Mouse (Mus musculus): ENCODE results near the gene Gm21870. TPM values are rescaled to one million over a fixed set of nuclear protein-coding genes. Genes with fewer than 3 reads are reported as not detected.
"Not testable (repeated sequence)": the region's sequence is repeated elsewhere in the genome, so short reads cannot be mapped to it uniquely, and the experiment has no call there.

Gm21870 gene
- total RNA-seq (2014; rRNA removed) (not detected in 2 replicates), polyA plus RNA-seq (2012; rRNA removed) (not detected in 2 replicates)

DNA sequence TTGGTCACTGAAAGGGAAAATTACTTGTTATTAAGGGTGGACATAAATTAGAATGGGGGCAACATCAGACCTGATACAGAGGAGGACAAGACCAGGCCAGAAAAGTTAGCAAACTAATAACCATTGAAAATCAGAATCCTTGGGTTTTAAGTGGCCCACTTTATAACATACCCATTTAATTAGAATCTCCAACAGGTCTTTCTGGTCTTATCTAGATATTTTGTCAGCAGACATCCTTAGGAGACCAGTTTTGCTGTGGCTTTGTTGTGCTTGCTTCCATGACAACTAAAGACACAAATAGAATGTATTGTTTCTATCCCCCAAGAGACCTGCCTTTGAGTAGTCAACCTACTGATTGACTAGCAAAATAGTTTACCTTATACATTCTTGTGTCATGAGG is at the start of gene Gm21870:
Gm21870 (minus strand) TSS at position 101 of the 400 bp plus-strand sequence.
- not testable (repeated sequence) for H3K4me1 ChIP-seq (ENCODE audit: control insufficient read depth, insufficient read depth, low read length); H3K4me3 ChIP-seq (ENCODE audit: insufficient read depth, low read depth, low read length); H3K9ac ChIP-seq (ENCODE audit: low read depth, low read length); H3K27ac ChIP-seq (replicated peaks; ENCODE audit: insufficient read depth, low read depth, low read length); H3K79me2 ChIP-seq (ENCODE audit: control insufficient read depth, insufficient read depth, low read length); DNase-seq (ENCODE audit: extremely low read depth, low read depth, low spot score); H3K36me3 ChIP-seq (ENCODE audit: control insufficient read depth, insufficient read depth, low read length); H3K27me3 ChIP-seq (ENCODE audit: control insufficient read depth, insufficient read depth, low read length)

DNA sequence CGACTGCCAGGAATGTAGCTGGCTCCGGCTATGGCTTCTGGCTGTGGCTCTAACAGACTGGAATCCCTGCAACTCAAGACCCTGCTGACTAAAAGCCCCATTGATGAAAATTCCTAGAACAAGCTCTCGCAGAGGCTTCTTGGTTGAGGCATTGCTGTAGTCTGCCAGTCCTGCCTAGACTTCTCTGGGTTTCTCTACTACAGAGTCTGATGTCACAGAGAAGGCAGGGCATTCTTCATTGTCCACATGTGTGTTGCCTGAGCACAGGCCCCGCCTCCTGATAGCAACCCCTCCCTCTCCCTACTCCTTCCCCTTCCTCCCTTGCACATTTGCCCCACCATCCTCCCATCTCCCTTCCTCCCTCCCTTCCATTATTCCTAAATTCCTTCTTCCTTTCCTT is 30.2 kb downstream of the Gm21870 start, which contains the start of gene Btbd35f6:
Btbd35f6 (minus strand) TSS at position 101 of the 400 bp plus-strand sequence.
- not testable (repeated sequence) for H3K36me3 ChIP-seq (ENCODE audit: control insufficient read depth, insufficient read depth, low read length); H3K4me1 ChIP-seq (ENCODE audit: control insufficient read depth, insufficient read depth, low read length); H3K9ac ChIP-seq (ENCODE audit: low read depth, low read length); DNase-seq (ENCODE audit: extremely low read depth, low read depth, low spot score); H3K79me2 ChIP-seq (ENCODE audit: control insufficient read depth, insufficient read depth, low read length); H3K27ac ChIP-seq (replicated peaks; ENCODE audit: insufficient read depth, low read depth, low read length); H3K4me3 ChIP-seq (ENCODE audit: insufficient read depth, low read depth, low read length); H3K27me3 ChIP-seq (ENCODE audit: control insufficient read depth, insufficient read depth, low read length)
- WGBS, result 71% methylated on average over 1 of the region's 4 CpGs

Other genes starting within 250 kb of the Gm21870 start
- gene Btbd35f6, start 30.3 kb downstream of the Gm21870 start, total RNA-seq (2014; rRNA removed), result not detected in 2 replicates
- not detected in 2 replicates for gene Btbd35f6, start 30.3 kb downstream of the Gm21870 start, polyA plus RNA-seq (2012; rRNA removed)
- not detected in 2 replicates for gene Btbd35f9, start 174.7 kb upstream of the Gm21870 start, total RNA-seq (2014; rRNA removed)
- not detected in 2 replicates for gene Btbd35f9, start 174.7 kb upstream of the Gm21870 start, polyA plus RNA-seq (2012; rRNA removed)